Mouse (Mus musculus) kidney, postnatal 0 days (tissue): ENCODE results near the gene Cplane1. TPM values are rescaled to one million over a fixed set of nuclear protein-coding genes. Genes with fewer than 3 reads are reported as not detected.
"Not testable (repeated sequence)": the region's sequence is repeated elsewhere in the genome, so short reads cannot be mapped to it uniquely, and the experiment has no call there.

Source experiments
- ATAC-seq: fragments of 200-750 bp; cut with Nextera tagmentation; replicated peaks from 2 replicates; pipeline ENCODE4 v1.8.0; 2017; ENCODE audit warnings: low read depth, moderate number of reproducible peaks, moderate TSS enrichment, moderate library complexity; ENCODE audit not compliant: low FRiP score
- DNase-seq: peaks from one replicate; pipeline ENCODE4 v3.0.0-alpha.2; 2016; ENCODE audit warnings: low spot score
- H3K27ac ChIP-seq: fragments of 300-500 bp; sonication (generic); 2 replicates; pipeline ENCODE4 v1.5.1; 2014; ENCODE audit warnings: mild to moderate bottlenecking
- H3K27me3 ChIP-seq: fragments of 300-500 bp; sonication (generic); 2 replicates; pipeline ENCODE4 v1.6.1; 2014; ENCODE audit warnings: low read length, mixed read lengths; ENCODE audit not compliant: insufficient read depth
- H3K36me3 ChIP-seq: fragments of 300-500 bp; sonication (generic); 2 replicates; pipeline ENCODE4 v1.6.1; 2014; ENCODE audit warnings: low read length, mixed read lengths; ENCODE audit not compliant: insufficient read depth
- H3K4me1 ChIP-seq: fragments of 300-500 bp; sonication (generic); replicated peaks from 2 replicates; pipeline ENCODE4 v1.6.1; 2014; ENCODE audit warnings: antibody characterized with exemption, low read length, mixed read lengths; ENCODE audit not compliant: insufficient read depth
- H3K4me2 ChIP-seq: fragments of 300-500 bp; sonication (generic); 2 replicates; pipeline ENCODE4 v1.6.1; 2014; ENCODE audit warnings: mild to moderate bottlenecking, low read length, moderate library complexity, mixed read lengths
- H3K4me3 ChIP-seq: fragments of 300-500 bp; sonication (generic); replicated peaks from 2 replicates; pipeline ENCODE4 v1.5.1; 2014; ENCODE audit warnings: low read depth, low read length
- H3K9ac ChIP-seq: fragments of 300-500 bp; sonication (generic); 2 replicates; pipeline ENCODE4 v1.6.1; 2014; ENCODE audit warnings: low read depth, low read length
- H3K9me3 ChIP-seq: fragments of 300-500 bp; sonication (generic); replicated peaks from 2 replicates; pipeline ENCODE4 v1.6.1; 2016; ENCODE audit warnings: low read length, inconsistent platforms, mixed read lengths
- CTCF ChIP-seq: IDR thresholded peaks from 2 replicates; pipeline ENCODE4 v1.5.1; 2016; ENCODE audit warnings: antibody characterized with exemption, low read depth, mild to moderate bottlenecking, moderate library complexity
- WGBS: fragments of 180-500 bp; shearing (Covaris S2); extraction: QIAGEN DNeasy Blood & Tissue Kit; methylation state at CpG from one replicate; pipeline ENCODE4 v1.1.7; 2014; 5-methylcytosine and 5-hydroxymethylcytosine counted together
- polyA plus RNA-seq: library from polyadenylated mRNA; unstranded; fragments of >200 nt; fragmentation: Nextera tagmentation; extraction: Ambion mirVana; gene quantifications from 2 replicates; pipeline ENCODE4 v1.2.1, GENCODE M21; 2015

Cplane1 gene
- polyA plus RNA-seq, 1 experiment from 2014 or later = 5.6 TPM

DNA sequence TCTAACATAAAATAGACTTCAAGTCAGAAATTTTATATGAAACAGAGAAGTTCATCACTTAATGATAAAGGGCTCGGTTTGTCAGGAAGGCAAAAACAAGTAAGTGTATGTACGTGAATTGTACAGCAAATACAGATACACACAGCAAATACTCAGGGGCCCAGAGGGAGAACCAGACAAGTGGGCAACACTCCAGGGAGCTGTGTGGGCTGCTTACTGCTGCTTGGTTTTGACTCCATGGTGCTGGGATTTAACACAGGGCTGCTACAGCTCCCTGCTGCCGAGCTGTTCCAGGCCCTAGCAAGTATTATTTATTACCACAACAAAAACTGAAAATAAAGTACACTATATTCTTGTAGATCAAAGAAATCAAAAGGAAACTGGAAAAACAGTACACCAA lies 98.3 kb downstream of the Cplane1 start:
- no peak for ATAC-seq
- Histone ChIP-seq H3K9ac (no peak overlapping the region), H3K27ac (no peak overlapping the region), H3K27me3 (no peaks in the 10 kb centered on the region), H3K4me1 (no peaks in the 10 kb centered on the region), H3K4me2 (no peak overlapping the region), H3K36me3 (peaks cover 31% of the 10 kb centered on the region), H3K9me3 (no peaks in the 10 kb centered on the region), H3K4me3 (no peak overlapping the region)
- no peak for DNase-seq
- WGBS = 91% methylated on average over 3 of the region's 3 CpGs
- no peak for TF ChIP-seq CTCF

DNA sequence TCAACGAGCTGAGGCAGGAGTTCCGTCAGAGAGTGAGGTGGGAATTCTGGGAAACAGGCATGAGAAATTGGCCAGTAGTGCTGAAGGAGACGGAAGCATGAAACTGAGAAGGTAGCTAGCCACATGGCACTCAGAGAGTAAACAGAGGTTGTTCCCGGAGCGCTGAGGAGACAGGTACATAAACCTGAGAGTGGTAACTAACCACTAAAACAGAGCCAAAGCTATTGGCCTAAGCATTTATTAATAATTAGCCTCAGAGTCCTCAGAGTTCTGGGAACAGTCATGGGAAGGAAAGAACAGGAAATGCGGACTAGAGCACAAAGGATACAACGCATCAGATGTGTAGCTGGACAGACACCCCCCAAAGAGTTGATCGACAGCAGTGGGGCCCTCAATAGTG lies 99.3 kb downstream of the Cplane1 start:
- no peak for TF ChIP-seq CTCF
- no peak for DNase-seq
- no peak overlapping the region for H3K9ac ChIP-seq
- no peaks in the 10 kb centered on the region for H3K4me1 ChIP-seq
- peaks cover 23% of the 10 kb centered on the region for H3K36me3 ChIP-seq
- ATAC-seq = no peak
- H3K4me3 ChIP-seq = no peak overlapping the region
- 73% methylated on average over 8 of the region's 8 CpGs for WGBS
- H3K27me3 ChIP-seq = no peaks in the 10 kb centered on the region
- no peak overlapping the region for H3K27ac ChIP-seq
- H3K4me2 ChIP-seq = no peak overlapping the region
- H3K9me3 ChIP-seq = no peaks in the 10 kb centered on the region

DNA sequence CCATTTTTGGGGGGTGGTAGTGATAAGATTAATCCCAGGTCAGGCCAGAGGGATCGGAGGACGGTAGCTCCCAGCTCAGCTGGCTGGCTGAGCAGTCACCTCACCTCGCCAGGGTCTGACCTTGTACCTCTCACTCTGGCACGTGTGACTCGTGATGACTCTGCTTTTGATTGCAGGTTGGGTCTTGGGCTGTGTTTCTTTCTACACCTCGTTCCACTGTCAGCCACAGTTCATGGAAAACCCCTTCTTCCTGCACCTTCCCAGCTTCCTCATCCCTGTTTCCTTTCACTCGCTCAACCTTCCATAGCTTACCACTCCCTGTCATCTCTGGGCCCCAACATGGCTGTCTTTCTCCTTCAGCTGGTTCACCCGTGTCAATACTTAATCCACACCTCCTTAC lies 103.0 kb downstream of the Cplane1 start:
- no peaks in the 10 kb centered on the region for H3K9me3 ChIP-seq
- no peak overlapping the region for H3K27ac ChIP-seq
- H3K27me3 ChIP-seq = no peaks in the 10 kb centered on the region
- H3K36me3 ChIP-seq = peaks cover 23% of the 10 kb centered on the region
- no peak for TF ChIP-seq CTCF
- no peak overlapping the region for H3K9ac ChIP-seq
- DNase-seq (no peak), ATAC-seq (no peak)
- H3K4me2 ChIP-seq = no peak overlapping the region
- H3K4me1 ChIP-seq = no peaks in the 10 kb centered on the region
- WGBS = 86% methylated on average over 8 of the region's 8 CpGs
- H3K4me3 ChIP-seq = no peak overlapping the region

DNA sequence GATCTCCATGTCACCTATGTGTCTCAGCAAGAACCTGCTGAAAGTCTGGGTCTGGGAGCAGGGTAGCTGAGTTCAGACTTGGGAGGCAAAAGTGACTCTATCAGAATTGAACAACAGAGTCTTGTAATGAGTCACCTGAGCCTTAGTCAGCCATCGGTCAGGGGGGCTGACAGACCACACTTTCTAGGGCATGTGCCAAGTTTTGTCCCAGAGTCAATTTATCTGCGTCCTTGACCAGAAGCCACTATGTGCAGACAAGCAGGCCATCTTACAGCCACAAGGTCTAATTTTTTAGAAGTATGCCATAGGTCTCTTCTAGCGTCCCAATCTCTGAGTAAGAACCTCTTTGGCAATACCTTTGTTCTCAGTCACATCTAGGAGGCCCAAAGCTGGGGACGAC lies 109.0 kb downstream of the Cplane1 start:
- H3K27ac ChIP-seq, H3K4me2 ChIP-seq, H3K27me3 ChIP-seq, DNase-seq, H3K36me3 ChIP-seq, ATAC-seq, H3K9ac ChIP-seq, H3K4me1 ChIP-seq, H3K9me3 ChIP-seq, H3K4me3 ChIP-seq: not testable (repeated sequence)
- WGBS = 87% methylated on average over 4 of the region's 4 CpGs

DNA sequence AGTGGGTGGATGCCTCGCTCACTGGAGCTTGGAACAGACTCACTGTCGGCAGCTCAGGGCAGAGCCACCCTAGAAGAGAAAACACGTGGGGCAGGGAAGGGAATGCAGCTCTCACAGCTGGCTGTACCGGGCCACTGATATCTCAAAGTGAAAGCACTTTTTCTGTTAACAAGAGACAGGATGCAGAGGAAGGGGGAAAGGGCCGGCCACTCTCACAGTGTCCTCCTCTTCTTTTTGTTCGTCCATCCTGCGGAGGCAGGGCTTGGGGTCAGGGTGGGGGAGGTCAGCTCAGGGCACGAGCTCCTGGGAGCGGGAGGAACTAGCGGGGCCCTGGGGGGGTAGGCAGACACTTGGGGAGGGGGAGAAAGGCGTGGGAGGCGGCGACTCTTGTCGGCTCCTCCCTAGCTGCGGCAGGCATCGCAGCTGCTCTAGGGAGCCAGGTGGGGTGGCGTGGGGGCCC lies 110.4 kb downstream of the Cplane1 start:
- DNase-seq (peak; percentile 59), ATAC-seq (peak; percentile 78)
- Histone ChIP-seq H3K27me3 (no peaks in the 10 kb centered on the region), H3K4me2 (peak overlapping the region; percentile 59), H3K4me1 (no peaks in the 10 kb centered on the region), H3K36me3 (no peaks in the 10 kb centered on the region), H3K4me3 (peak overlapping the region; percentile 38), H3K9me3 (no peaks in the 10 kb centered on the region), H3K27ac (no peak overlapping the region), H3K9ac (peak overlapping the region; percentile 44)
- no peak for TF ChIP-seq CTCF
- WGBS = 10% methylated on average over 17 of the region's 17 CpGs

DNA sequence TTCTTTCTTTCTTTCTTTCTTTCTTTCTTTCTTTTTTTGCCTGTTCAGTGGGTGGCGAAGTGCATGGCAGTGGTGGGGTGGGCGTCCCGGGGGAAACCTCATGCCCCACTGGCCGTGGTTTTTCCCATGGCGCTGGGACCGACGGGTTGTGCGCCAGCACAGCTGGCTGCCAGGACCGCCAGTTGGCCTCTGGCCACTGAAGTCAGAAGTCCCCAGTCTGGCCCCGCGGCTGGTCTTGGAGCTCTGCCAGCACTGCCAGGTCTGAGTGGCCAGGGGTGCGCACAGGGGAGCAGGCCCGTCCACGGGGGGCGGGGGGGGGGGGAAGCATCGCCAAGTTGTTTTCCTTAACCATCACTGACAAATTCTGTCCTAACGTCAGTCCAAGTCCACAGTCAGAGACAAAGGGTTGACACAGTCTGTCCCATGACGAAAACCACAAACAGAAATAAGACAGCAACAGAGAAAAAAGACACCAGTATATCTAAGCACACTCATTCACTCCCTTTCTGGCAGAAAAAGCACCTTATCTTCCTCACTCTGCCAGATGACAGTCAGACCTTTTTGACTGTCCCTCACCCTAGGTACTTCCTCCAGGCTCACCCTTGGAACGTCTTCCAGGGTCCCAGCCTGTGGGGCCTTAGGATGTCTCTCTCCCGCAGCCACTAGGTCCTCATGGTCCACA lies 111.2 kb downstream of the Cplane1 start:
- 35% methylated on average over 19 of the region's 20 CpGs for WGBS
- H3K4me3 ChIP-seq = peak overlapping the region; percentile 38
- DNase-seq = peak; percentile 41

DNA sequence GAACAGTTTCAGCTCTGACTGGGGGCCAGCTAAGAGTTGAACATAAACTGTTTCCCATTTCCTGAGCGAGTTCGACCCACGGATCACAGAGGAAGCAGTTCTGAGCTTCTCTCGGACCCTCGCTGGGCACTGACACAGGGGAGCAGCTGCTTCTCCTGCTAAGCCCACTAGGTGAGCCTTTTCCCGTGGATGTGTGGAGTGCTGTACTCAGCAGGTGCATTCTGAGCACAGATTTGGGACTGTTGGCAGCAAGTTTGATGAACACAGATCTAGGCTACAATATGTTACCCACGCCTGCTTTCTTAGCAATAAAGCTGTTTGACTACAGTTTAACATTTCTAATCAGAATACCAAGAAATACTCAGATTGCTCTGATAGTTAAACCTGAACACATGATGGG lies 112.8 kb downstream of the Cplane1 start:
- H3K4me3 ChIP-seq = no peak overlapping the region
- no peak overlapping the region for H3K27ac ChIP-seq
- H3K4me2 ChIP-seq = no peak overlapping the region
- no peaks in the 10 kb centered on the region for H3K27me3 ChIP-seq
- H3K36me3 ChIP-seq = no peaks in the 10 kb centered on the region
- no peaks in the 10 kb centered on the region for H3K4me1 ChIP-seq
- TF ChIP-seq CTCF = no peak
- 71% methylated on average over 7 of the region's 7 CpGs for WGBS
- H3K9me3 ChIP-seq = no peaks in the 10 kb centered on the region
- no peak for DNase-seq
- no peak for ATAC-seq
- H3K9ac ChIP-seq = no peak overlapping the region

More for the DNA sequence above, 111.2 kb downstream of the Cplane1 start:
- peak overlapping the region; percentile 59 for H3K4me2 ChIP-seq
- peak; percentile 89 for ATAC-seq
- H3K9me3 ChIP-seq = no peaks in the 10 kb centered on the region
- no peak overlapping the region for H3K9ac ChIP-seq
- no peaks in the 10 kb centered on the region for H3K27me3 ChIP-seq
- H3K27ac ChIP-seq = no peak overlapping the region
- no peaks in the 10 kb centered on the region for H3K4me1 ChIP-seq
- no peaks in the 10 kb centered on the region for H3K36me3 ChIP-seq
- no peak for TF ChIP-seq CTCF
